Mouse (Mus musculus) neural tube, embryonic 15.5 days (tissue): ENCODE data around the gene Pdzph1. TPM values are rescaled to one million over a fixed set of nuclear protein-coding genes. Genes with fewer than 3 reads are reported as not detected.

Source experiments
- ATAC-seq: fragments of 200-750 bp; cut with Nextera tagmentation; 2 replicates; pipeline ENCODE4 v1.8.0; 2017; ENCODE audit warnings: mild to moderate bottlenecking, moderate TSS enrichment, moderate library complexity; ENCODE audit not compliant: low FRiP score
- H3K27ac ChIP-seq: fragments of 300-500 bp; sonication (generic); replicated peaks from 2 replicates; pipeline ENCODE4 v1.5.1; 2015; ENCODE audit warnings: mild to moderate bottlenecking, inconsistent platforms
- H3K27me3 ChIP-seq: fragments of 300-500 bp; sonication (generic); replicated peaks from 2 replicates; pipeline ENCODE4 v1.6.1; 2015; ENCODE audit warnings: inconsistent platforms
- H3K36me3 ChIP-seq: fragments of 300-500 bp; sonication (generic); 2 replicates; pipeline ENCODE4 v1.6.1; 2015; ENCODE audit warnings: inconsistent platforms
- H3K4me1 ChIP-seq: fragments of 300-500 bp; sonication (generic); 2 replicates; pipeline ENCODE4 v1.6.1; 2015; ENCODE audit warnings: inconsistent platforms
- H3K4me2 ChIP-seq: fragments of 300-500 bp; sonication (generic); 2 replicates; pipeline ENCODE4 v1.6.1; 2015; ENCODE audit warnings: inconsistent platforms, mild to moderate bottlenecking, moderate library complexity
- H3K4me3 ChIP-seq: fragments of 300-500 bp; sonication (generic); replicated peaks from 2 replicates; pipeline ENCODE4 v1.5.1; 2015; ENCODE audit warnings: mild to moderate bottlenecking, inconsistent platforms
- H3K9ac ChIP-seq: fragments of 300-500 bp; sonication (generic); replicated peaks from 2 replicates; pipeline ENCODE4 v1.6.1; 2015; ENCODE audit warnings: mild to moderate bottlenecking, inconsistent platforms
- H3K9me3 ChIP-seq: fragments of 300-500 bp; sonication (generic); replicated peaks from 2 replicates; pipeline ENCODE4 v1.6.1; 2016; ENCODE audit warnings: inconsistent platforms
- WGBS: fragments of 180-500 bp; shearing (Covaris S2); methylation state at CpG from one replicate; pipeline ENCODE4 v1.1.7; 2015; ENCODE audit warnings: mixed read lengths; 5-methylcytosine and 5-hydroxymethylcytosine counted together
- polyA plus RNA-seq: library from polyadenylated mRNA; unstranded; fragments of >200 nt; fragmentation: Nextera tagmentation; extraction: Ambion mirVana; gene quantifications from 2 replicates; pipeline ENCODE4 v1.2.1, GENCODE M21; 2015

The Pdzph1 gene
- polyA plus RNA-seq, 1 experiment from 2014 or later, result 0.84 TPM

- WGBS, result 50% methylated on average over 1 of the region's 1 CpGs
- Histone ChIP-seq H3K36me3 (no peaks in the 10 kb centered on the region), H3K27ac (no peak overlapping the region), H3K9me3 (no peaks in the 10 kb centered on the region), H3K27me3 (no peaks in the 10 kb centered on the region), H3K4me2 (no peak overlapping the region), H3K4me3 (no peak overlapping the region), H3K9ac (no peak overlapping the region), H3K4me1 (no peaks in the 10 kb centered on the region)
- no peak for ATAC-seq
Measured at GRCm38 (mm10) chr17:58957055-58957454, 34.1 kb downstream of the Pdzph1 start.

- Histone ChIP-seq H3K9me3 (no peaks in the 10 kb centered on the region), H3K4me3 (no peak overlapping the region), H3K4me1 (no peaks in the 10 kb centered on the region), H3K9ac (no peak overlapping the region), H3K36me3 (no peaks in the 10 kb centered on the region), H3K27ac (no peak overlapping the region), H3K4me2 (no peak overlapping the region), H3K27me3 (no peaks in the 10 kb centered on the region)
- 67% methylated on average over 10 of the region's 10 CpGs for WGBS
- no peak for ATAC-seq
Measured at GRCm38 (mm10) chr17:58943015-58943822, 48.0 kb downstream of the Pdzph1 start.

- no peak overlapping the region for H3K9ac ChIP-seq
- 76% methylated on average over 1 of the region's 1 CpGs for WGBS
Measured at GRCm38 (mm10) chr17:58938598-58938997, 52.6 kb downstream of the Pdzph1 start.

GRCm38 (mm10) chr17:58937533-58937932 is 53.6 kb downstream of the Pdzph1 start:
- no peaks in the 10 kb centered on the region for H3K36me3 ChIP-seq
- no peaks in the 10 kb centered on the region for H3K4me1 ChIP-seq
- no peak overlapping the region for H3K4me2 ChIP-seq
- H3K27me3 ChIP-seq, result no peaks in the 10 kb centered on the region
- WGBS, result 52% methylated on average over 4 of the region's 4 CpGs
- no peak overlapping the region for H3K9ac ChIP-seq
- ATAC-seq, result no peak
- H3K4me3 ChIP-seq, result no peak overlapping the region
- no peaks in the 10 kb centered on the region for H3K9me3 ChIP-seq
- no peak overlapping the region for H3K27ac ChIP-seq

More at GRCm38 (mm10) chr17:58938598-58938997, 52.6 kb downstream of the Pdzph1 start:
- no peak for ATAC-seq
- Histone ChIP-seq H3K4me3 (no peak overlapping the region), H3K27ac (no peak overlapping the region), H3K9me3 (no peaks in the 10 kb centered on the region), H3K27me3 (no peaks in the 10 kb centered on the region), H3K4me1 (no peaks in the 10 kb centered on the region), H3K36me3 (no peaks in the 10 kb centered on the region), H3K4me2 (no peak overlapping the region)

- H3K4me1 ChIP-seq, result no peaks in the 10 kb centered on the region
- no peaks in the 10 kb centered on the region for H3K9me3 ChIP-seq
- 11% methylated on average over 1 of the region's 1 CpGs for WGBS
- no peak overlapping the region for H3K4me2 ChIP-seq
- no peak for ATAC-seq
- H3K27ac ChIP-seq, result no peak overlapping the region
- H3K36me3 ChIP-seq, result no peaks in the 10 kb centered on the region
- H3K9ac ChIP-seq, result no peak overlapping the region
- H3K27me3 ChIP-seq, result no peaks in the 10 kb centered on the region
- H3K4me3 ChIP-seq, result no peak overlapping the region
Measured at GRCm38 (mm10) chr17:58932983-58933280, 58.2 kb downstream of the Pdzph1 start.

- ATAC-seq, result no peak
- no peak overlapping the region for H3K9ac ChIP-seq
- 13% methylated on average over 2 of the region's 2 CpGs for WGBS
- H3K27me3 ChIP-seq, result no peaks in the 10 kb centered on the region
- H3K4me2 ChIP-seq, result no peak overlapping the region
- H3K4me1 ChIP-seq, result no peaks in the 10 kb centered on the region
- no peak overlapping the region for H3K27ac ChIP-seq
- H3K36me3 ChIP-seq, result no peaks in the 10 kb centered on the region
- H3K9me3 ChIP-seq, result no peaks in the 10 kb centered on the region
- no peak overlapping the region for H3K4me3 ChIP-seq
Measured at GRCm38 (mm10) chr17:58932279-58932982, 58.7 kb downstream of the Pdzph1 start.

- Histone ChIP-seq H3K27me3 (no peaks in the 10 kb centered on the region), H3K9ac (no peak overlapping the region), H3K4me1 (peaks cover 5% of the 10 kb centered on the region; the same call in 1 of the 2 replicates), H3K4me2 (no peak overlapping the region), H3K4me3 (no peak overlapping the region), H3K36me3 (no peaks in the 10 kb centered on the region), H3K9me3 (no peaks in the 10 kb centered on the region), H3K27ac (no peak overlapping the region)
- 82% methylated on average over 10 of the region's 10 CpGs for WGBS
- no peak for ATAC-seq
Measured at GRCm38 (mm10) chr17:58924754-58925546, 66.2 kb downstream of the Pdzph1 start.

GRCm38 (mm10) chr17:58923901-58924476 is 67.2 kb downstream of the Pdzph1 start:
- peak overlapping the region; percentile 2; the same call in 1 of the 2 replicates for H3K4me2 ChIP-seq
- H3K36me3 ChIP-seq, result no peaks in the 10 kb centered on the region
- H3K27me3 ChIP-seq, result no peaks in the 10 kb centered on the region
- ATAC-seq, result peak; percentile 75
- no peak overlapping the region for H3K4me3 ChIP-seq
- 31% methylated on average over 11 of the region's 11 CpGs for WGBS
- H3K27ac ChIP-seq, result no peak overlapping the region
- no peaks in the 10 kb centered on the region for H3K9me3 ChIP-seq
- no peak overlapping the region for H3K9ac ChIP-seq
- H3K4me1 ChIP-seq, result peaks cover 5% of the 10 kb centered on the region; the same call in 1 of the 2 replicates

GRCm38 (mm10) chr17:58923316-58923866 is 67.8 kb downstream of the Pdzph1 start:
- peaks cover 5% of the 10 kb centered on the region; the same call in 1 of the 2 replicates for H3K4me1 ChIP-seq
- no peaks in the 10 kb centered on the region for H3K36me3 ChIP-seq

GRCm38 (mm10) chr17:58922821-58923220 is 68.4 kb downstream of the Pdzph1 start:
- WGBS, result 90% methylated on average over 2 of the region's 2 CpGs

More at GRCm38 (mm10) chr17:58923316-58923866, 67.8 kb downstream of the Pdzph1 start:
- Histone ChIP-seq H3K9ac (no peak overlapping the region), H3K4me2 (no peak overlapping the region), H3K27me3 (no peaks in the 10 kb centered on the region), H3K4me3 (no peak overlapping the region), H3K27ac (no peak overlapping the region), H3K9me3 (no peaks in the 10 kb centered on the region)
- ATAC-seq, result no peak
- whole genome bisulfite sequencing, result 59% methylated on average over 7 of the region's 7 CpGs

GRCm38 (mm10) chr17:58919927-58920326 is 71.2 kb downstream of the Pdzph1 start:
- no peak overlapping the region for H3K4me2 ChIP-seq
- no peak overlapping the region for H3K4me3 ChIP-seq
- no peaks in the 10 kb centered on the region for H3K27me3 ChIP-seq
- H3K9me3 ChIP-seq, result no peaks in the 10 kb centered on the region
- no peak overlapping the region for H3K9ac ChIP-seq
- H3K36me3 ChIP-seq, result no peaks in the 10 kb centered on the region
- no peak overlapping the region for H3K27ac ChIP-seq
- H3K4me1 ChIP-seq, result peaks cover 5% of the 10 kb centered on the region; the same call in 1 of the 2 replicates
- WGBS, result 55% methylated on average over 4 of the region's 4 CpGs
- no peak for ATAC-seq

More at GRCm38 (mm10) chr17:58922821-58923220, 68.4 kb downstream of the Pdzph1 start:
- Histone ChIP-seq H3K27ac (no peak overlapping the region), H3K4me2 (no peak overlapping the region), H3K4me3 (no peak overlapping the region), H3K36me3 (no peaks in the 10 kb centered on the region), H3K9me3 (no peaks in the 10 kb centered on the region), H3K27me3 (no peaks in the 10 kb centered on the region), H3K9ac (no peak overlapping the region), H3K4me1 (peaks cover 5% of the 10 kb centered on the region; the same call in 1 of the 2 replicates)
- no peak for ATAC-seq
